Mouse (Mus musculus) bone marrow, adult 2 months (tissue): ENCODE results near the gene Pacrg. TPM values are rescaled to one million over a fixed set of nuclear protein-coding genes. Genes with fewer than 3 reads are reported as not detected.

Source experiments
- H3K27ac ChIP-seq: fragments of 200-500 bp; 2 replicates; pipeline ENCODE4 v1.5.1; 2012; ENCODE audit warnings: low read depth, mild to moderate bottlenecking, control low read depth, inconsistent platforms, low read length; ENCODE audit not compliant: control insufficient read depth, poor library complexity, insufficient read depth
- H3K4me1 ChIP-seq: fragments of 200-500 bp; 2 replicates; pipeline ENCODE4 v1.6.1; 2011; ENCODE audit warnings: low read length; ENCODE audit not compliant: control insufficient read depth, insufficient read depth
- H3K4me3 ChIP-seq: fragments of 200-500 bp; replicated peaks from 2 replicates; pipeline ENCODE3; 2011; ENCODE audit warnings: mild to moderate bottlenecking, low read depth, low read length, control low read depth; ENCODE audit not compliant: control insufficient read depth
- CTCF ChIP-seq: fragments of 200-500 bp; IDR thresholded peaks from 2 replicates; pipeline ENCODE4 v1.5.1; 2011; ENCODE audit warnings: low read length, control low read depth; ENCODE audit not compliant: control insufficient read depth, insufficient read depth
- POLR2A ChIP-seq: fragments of 200-500 bp; IDR thresholded peaks from 2 replicates; pipeline ENCODE4 v1.6.1; 2011; ENCODE audit warnings: low read depth, mild to moderate bottlenecking, control low read depth, low read length, borderline replicate concordance; ENCODE audit not compliant: control insufficient read depth
- WGBS: fragments of 180-500 bp; shearing (Covaris S2); methylation state at CpG from one replicate; pipeline ENCODE4 v1.1.7; 2018; 5-methylcytosine and 5-hydroxymethylcytosine counted together
- polyA plus RNA-seq: library from polyadenylated mRNA; stranded (reverse); fragments of >200 nt; gene quantifications from 2 replicates; pipeline ENCODE4 v1.2.4, GENCODE M21; 2011; ENCODE audit warnings: low replicate concordance; ENCODE audit not compliant: missing spikeins, insufficient read depth, insufficient read length

Gene Pacrg
- polyA plus RNA-seq, 1 experiment = not detected

GRCm38 (mm10) chr17:10483945-10484546 lies 356.1 kb downstream of the Pacrg start:
- Histone ChIP-seq H3K4me1 (no peaks in the 10 kb centered on the region), H3K27ac (no peak overlapping the region), H3K4me3 (no peak overlapping the region)
- TF ChIP-seq CTCF (no peak), POLR2A (no peak)
- 89% methylated on average over 6 of the region's 6 CpGs for WGBS

GRCm38 (mm10) chr17:10481081-10481480 lies 359.0 kb downstream of the Pacrg start:
- Histone ChIP-seq H3K27ac (no peak overlapping the region), H3K4me1 (no peaks in the 10 kb centered on the region), H3K4me3 (no peak overlapping the region)
- TF ChIP-seq CTCF = no peak
- TF ChIP-seq POLR2A = no peak
- 86% methylated on average over 1 of the region's 1 CpGs for WGBS

GRCm38 (mm10) chr17:10479020-10479707 lies 360.9 kb downstream of the Pacrg start:
- Histone ChIP-seq H3K4me3 (no peak overlapping the region), H3K4me1 (no peaks in the 10 kb centered on the region), H3K27ac (no peak overlapping the region)
- TF ChIP-seq CTCF (no peak), POLR2A (no peak)
- WGBS = 74% methylated on average over 17 of the region's 17 CpGs

- no peak for TF ChIP-seq CTCF
- TF ChIP-seq POLR2A = no peak
- Histone ChIP-seq H3K27ac (no peak overlapping the region), H3K4me3 (no peak overlapping the region), H3K4me1 (no peaks in the 10 kb centered on the region)
- WGBS = 59% methylated on average over 3 of the region's 3 CpGs
These were observed 361.7 kb downstream of the Pacrg start for GRCm38 (mm10) chr17:10478377-10478776.

- no peak overlapping the region for H3K4me3 ChIP-seq
- WGBS = 81% methylated on average over 7 of the region's 7 CpGs
- H3K4me1 ChIP-seq = no peaks in the 10 kb centered on the region
- no peak for TF ChIP-seq CTCF
- TF ChIP-seq POLR2A = no peak
- H3K27ac ChIP-seq = no peak overlapping the region
These were observed 363.3 kb downstream of the Pacrg start for GRCm38 (mm10) chr17:10476807-10477206.

- no peaks in the 10 kb centered on the region for H3K4me1 ChIP-seq
These were observed 365.1 kb downstream of the Pacrg start for GRCm38 (mm10) chr17:10474972-10475371.

GRCm38 (mm10) chr17:10473826-10474384 lies 366.2 kb downstream of the Pacrg start:
- 62% methylated on average over 7 of the region's 7 CpGs for WGBS
- H3K4me3 ChIP-seq = no peak overlapping the region
- TF ChIP-seq CTCF = no peak
- TF ChIP-seq POLR2A = no peak
- no peaks in the 10 kb centered on the region for H3K4me1 ChIP-seq
- H3K27ac ChIP-seq = no peak overlapping the region

More at GRCm38 (mm10) chr17:10474972-10475371, 365.1 kb downstream of the Pacrg start:
- no peak overlapping the region for H3K4me3 ChIP-seq
- TF ChIP-seq POLR2A = no peak
- 85% methylated on average over 6 of the region's 6 CpGs for WGBS
- H3K27ac ChIP-seq = no peak overlapping the region

- TF ChIP-seq POLR2A (no peak), CTCF (no peak)
- H3K27ac ChIP-seq = no peak overlapping the region
- no peaks in the 10 kb centered on the region for H3K4me1 ChIP-seq
- 84% methylated on average over 6 of the region's 6 CpGs for WGBS
- no peak overlapping the region for H3K4me3 ChIP-seq
These were observed 366.9 kb downstream of the Pacrg start for GRCm38 (mm10) chr17:10473175-10473574.
